Mouse (Mus musculus) stomach, postnatal 0 days (tissue): ENCODE results near the gene Itgae.

Experiments used
- CTCF ChIP-seq: IDR thresholded peaks from 2 replicates; pipeline ENCODE4 v1.5.1; 2016; ENCODE audit warnings: antibody characterized with exemption, low read depth, mild to moderate bottlenecking, moderate library complexity
- EP300 ChIP-seq: optimal IDR thresholded peaks from 2 replicates; pipeline ENCODE3; 2016; ENCODE audit warnings: antibody characterized with exemption

DNA sequence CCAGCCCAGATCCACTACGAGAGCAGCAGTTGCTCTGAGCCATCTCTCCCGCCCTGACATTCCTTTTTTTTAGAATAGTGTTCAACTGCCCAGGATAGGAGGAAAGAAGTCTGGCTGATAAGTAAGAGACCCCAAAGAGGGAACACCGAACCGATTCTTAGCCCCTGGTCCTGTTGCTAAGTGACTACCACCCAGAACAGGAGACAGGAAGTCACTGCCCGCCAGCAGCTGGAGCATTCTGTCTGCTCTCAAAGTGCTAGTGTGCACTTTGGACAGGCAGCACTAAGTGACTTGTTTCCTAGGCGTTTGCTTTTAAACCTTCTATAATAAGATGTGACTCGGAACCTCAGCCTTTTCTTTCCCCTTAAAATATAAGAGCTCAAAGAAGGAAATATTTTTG is 5.0 kb upstream of the Itgae start:
- TF ChIP-seq CTCF = no peak
- TF ChIP-seq EP300 = no peak
